Mouse (Mus musculus) frontal cortex, postnatal 10 days (tissue): ENCODE data around the gene Mrpl20.

Experiments
- DNase-seq, 2 experiments: peaks; one replicate each; pipeline ENCODE4 v3.0.0; 2022; ENCODE audit warnings: low spot score in 2 of 2, mixed read lengths in 1 of 2

Gene Mrpl20

DNA sequence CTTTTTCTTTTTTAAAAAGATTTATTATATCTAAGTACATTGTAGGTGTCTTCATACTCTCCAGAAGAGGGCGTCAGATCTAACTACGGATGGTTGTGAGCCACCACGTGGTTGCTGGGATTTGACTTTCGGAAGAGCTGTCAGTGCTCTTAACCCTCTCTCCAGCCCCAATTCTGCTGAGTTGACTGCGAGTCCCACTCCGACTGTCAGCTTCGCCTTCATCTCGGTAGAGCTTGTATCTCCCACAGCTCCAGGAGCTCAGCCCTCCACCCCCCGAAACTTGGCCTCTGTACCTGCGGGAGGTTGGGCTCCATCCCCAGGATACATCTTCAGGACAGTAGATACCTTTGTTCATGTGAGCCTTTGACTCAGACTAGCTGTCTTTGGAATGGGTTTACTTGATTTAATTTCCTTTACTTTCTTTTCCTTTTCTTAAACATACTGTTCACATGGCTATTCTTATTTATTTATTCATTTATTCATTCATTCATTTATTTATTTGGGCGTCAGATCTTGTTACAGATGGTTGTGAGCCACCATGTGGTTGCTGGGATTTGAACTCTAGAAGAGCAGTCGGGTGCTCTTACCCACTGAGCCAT, at the start of gene Mrpl20:
Gene Mrpl20 (plus strand): TSS at position 138 of the 599 bp plus-strand sequence.
- DNase-seq = no peak

DNA sequence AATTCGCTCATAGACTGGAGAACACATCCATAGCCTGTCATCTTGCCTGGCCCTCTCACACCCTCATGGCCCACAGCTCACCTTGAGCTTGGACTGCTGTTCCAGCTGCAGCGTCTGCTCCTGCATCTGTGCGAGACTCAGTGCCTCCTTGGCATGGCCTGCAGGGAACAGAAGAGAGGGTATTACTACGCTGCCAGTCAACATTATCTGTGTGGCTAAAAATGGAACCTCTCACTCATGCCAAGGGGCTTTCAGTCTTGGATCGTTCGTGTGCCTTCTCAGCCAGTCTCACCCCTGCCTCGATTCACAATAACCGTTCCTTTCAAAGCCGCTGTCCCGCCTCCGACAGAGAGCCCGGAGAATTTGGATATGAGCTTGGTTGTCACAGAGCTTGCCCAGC, 45.7 kb upstream of the Mrpl20 start:
- no peak for DNase-seq

GRCm38 (mm10) chr4:155759862-155760612, 42.6 kb upstream of the Mrpl20 start:
- DNase-seq = no peak

DNA sequence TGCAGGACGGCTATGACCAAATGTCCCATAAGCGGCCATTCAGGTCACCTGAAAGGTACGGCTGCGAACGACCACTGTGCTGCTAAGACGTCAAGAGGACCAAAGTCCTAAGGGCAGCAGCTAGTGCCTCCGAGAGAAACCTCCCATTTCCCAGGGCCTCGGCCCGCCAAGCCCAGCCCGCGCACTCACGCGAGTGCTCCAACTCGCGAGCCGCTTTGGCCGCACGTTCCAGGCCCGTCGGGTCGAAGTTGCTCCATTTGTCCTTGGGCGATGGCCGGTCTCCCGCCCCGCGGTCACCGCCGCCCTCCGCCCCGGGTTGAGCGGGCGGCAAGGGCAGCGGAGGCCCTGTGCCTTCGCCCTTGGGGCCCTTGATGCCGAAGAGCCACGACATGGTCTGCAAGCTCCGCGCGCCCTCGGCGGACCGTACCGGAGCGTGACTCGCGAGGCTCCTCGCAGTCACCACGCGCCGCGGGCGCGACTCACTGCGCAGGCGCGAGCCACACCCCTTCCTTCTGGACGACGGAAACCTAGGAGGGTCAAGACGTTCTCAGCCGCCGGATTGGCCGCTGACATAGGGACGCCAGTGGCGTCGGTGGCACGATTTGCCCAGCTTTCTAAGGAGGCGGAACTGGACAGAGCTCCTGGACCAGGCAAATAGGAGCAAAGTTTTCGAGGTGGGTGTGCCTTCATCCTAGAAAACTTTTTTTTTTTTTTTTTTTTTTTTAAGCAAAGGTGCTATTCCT, 41.9 kb upstream of the Mrpl20 start, which contains the start of gene Atad3a:
Gene Atad3a (minus strand): TSS at position 481 of the 743 bp plus-strand sequence.
- DNase-seq = peak; percentile 94 to 96

DNA sequence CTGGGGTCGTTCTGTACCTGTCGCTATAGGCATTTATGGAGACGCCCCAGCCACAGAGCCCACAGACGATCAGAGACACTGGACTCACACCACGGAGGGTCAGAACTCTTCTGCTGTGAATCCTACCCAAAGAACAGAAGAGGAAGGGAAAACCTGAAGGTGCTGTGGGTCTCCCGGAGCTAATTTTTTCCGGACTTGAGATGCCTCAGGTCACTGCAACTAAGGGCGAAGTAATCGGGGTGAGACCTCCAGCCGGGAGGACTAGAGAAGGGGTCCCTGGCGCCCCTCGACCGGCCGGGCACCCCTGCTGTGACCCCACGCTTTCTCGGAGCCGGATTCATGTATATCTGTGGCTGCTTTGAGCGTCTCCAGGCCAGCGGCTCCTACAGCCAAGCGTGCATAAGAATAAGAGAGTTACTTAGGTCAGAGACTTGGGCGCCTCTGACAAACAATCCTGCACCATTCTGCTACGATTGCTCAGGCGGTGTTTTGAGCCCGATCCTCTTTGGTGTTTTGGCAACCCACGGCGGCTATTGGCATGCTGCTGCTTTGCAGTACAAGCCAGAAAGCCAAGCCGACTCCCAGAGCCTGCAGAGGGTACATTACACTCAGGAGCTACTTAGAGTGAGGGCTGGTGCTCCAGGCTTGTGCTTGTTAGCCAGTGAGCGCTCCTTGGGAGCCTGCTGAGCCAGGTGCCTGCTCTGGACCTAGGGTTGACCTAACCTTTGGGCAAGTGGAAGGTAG, 41.1 kb upstream of the Mrpl20 start:
- DNase-seq = no peak

DNA sequence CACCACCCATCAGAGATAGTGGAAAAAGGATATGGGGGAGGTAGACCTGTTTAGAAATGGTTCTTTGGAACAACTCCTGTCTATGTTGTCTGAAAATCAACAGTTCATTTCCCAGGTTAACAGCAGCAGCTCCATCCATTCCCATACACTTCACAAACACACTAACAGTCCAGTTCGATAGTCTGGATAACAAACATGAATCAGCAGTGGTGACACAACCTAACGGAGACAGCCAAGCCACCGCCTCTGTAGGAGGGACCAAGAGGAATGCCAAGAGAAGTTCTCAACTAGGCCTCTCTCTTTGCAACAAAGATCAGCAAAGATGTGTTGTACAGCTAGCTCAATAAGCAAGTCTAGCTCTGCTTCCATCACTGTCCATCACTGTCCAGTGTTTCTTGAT, 40.3 kb upstream of the Mrpl20 start:
- no peak for DNase-seq

GRCm38 (mm10) chr4:155769496-155769879, 33.2 kb upstream of the Mrpl20 start:
- no peak for DNase-seq

DNA sequence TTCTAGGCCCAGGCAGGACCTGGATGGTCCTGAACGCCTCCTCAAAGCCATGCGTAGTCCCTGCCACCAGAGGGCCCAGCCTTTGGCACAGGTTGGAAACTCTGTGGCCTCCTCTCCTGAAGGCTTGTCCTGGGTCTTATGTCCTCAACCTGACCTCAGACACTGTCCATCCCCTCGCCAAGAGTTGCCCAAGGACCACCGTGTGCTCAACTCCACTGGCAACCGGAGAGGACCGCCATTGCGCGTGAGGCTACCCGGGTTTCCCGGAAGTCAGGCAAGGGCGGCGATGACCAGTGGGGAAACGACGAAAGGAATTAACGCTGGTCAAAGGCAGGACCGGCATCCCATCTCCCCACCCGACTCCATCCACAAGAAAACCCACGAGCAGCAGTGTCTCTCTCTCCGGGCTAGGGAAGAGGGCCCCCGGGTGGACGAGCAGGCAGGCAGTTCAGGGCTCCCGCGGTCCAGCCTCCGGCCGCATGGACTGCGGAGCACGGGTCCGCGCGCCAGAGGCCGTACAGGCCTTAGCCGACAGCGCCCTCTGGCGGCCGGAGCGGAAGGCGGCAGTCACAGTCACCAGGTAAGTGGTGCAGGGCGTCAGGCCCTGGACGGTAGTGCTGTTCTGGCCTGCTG, 32.7 kb upstream of the Mrpl20 start:
- DNase-seq = peak; percentile 63 to 85

GRCm38 (mm10) chr4:155770626-155771025, 32.1 kb upstream of the Mrpl20 start:
- DNase-seq = peak in 1 of 2 experiments; percentile 41

- peak in 1 of 2 experiments; percentile 4 for DNase-seq
Measured at GRCm38 (mm10) chr4:155771706-155772105, 31.0 kb upstream of the Mrpl20 start.

- no peak for DNase-seq
Measured at GRCm38 (mm10) chr4:155772786-155773185, 29.9 kb upstream of the Mrpl20 start.

DNA sequence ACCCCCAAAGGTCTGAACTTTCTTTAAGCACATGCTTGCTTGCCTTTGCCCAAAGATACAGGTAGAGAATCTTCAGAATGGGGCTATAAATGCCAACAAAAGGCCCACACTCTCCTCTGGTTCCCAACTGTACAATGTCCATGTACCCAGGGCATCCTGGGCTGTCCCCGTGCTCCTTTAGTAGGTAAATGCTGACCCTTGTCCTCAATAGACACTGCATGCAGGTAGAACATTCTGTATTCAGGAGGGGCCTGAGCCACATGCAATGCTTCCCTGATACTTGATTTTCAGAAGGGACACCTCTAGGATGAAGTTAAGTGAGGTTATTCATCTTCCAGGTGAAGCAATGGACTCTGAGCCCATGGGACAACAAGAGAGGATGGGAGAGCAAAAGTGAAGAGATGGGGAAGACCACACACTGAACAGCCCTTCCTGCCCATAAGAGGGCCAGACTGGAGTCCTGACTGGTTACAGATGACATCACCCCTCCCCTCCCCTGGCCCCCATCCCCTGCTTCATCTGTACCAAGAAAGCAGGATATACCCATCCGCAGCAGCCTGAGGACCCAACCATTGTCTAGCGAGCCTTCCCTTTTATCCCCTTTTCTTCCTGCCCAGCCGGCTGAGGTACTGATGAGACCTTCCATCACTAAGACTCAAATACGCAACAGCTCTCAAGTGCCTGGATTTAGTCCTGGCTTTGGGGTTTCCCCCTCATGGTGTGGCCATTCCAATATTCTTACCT, 29.2 kb upstream of the Mrpl20 start:
- no peak for DNase-seq

- DNase-seq = peak; percentile 82 to 84
Measured at GRCm38 (mm10) chr4:155774280-155774754, 28.4 kb upstream of the Mrpl20 start, which contains the start of gene Vwa1. Gene Vwa1, minus strand, starts transcription at chr4:155774698.

DNA sequence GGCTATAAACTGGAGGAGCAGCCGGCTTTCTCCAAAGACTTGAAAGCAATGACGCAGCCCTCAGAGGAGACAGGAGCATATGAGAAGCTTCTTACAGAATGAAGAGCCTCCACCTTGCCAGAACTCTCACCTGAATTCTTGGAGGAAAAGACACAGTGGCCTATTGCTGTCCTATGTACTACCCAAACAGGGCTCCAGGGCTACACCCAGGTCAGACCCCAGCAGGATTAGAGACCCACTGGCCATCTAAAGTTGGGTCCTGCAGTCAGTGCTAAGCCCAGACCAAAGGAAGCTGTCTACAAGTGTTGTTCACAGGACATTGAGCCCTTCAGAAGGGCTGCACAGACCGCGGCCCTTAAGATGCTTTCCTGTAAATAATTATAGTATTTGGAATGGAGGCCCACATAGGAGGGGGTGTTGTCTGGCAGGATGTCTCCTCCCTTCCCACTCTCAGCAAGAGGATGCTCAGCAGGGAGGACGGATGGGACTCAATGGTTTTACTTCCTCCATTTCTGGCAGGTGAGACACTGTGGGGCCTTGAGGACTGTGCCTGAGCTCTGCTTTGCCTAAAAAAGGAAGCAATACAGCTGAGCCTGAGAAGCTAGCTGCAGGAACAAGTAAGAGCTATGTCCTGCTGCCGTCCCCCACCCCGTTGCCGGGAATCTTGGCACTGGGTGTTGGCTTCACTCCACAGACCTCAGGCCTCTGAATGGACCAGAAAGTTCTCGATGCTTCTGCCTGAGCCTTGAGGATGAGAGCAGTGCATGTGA, 27.5 kb upstream of the Mrpl20 start:
- DNase-seq = peak in 1 of 2 experiments; percentile 77

GRCm38 (mm10) chr4:155775855-155776254, 26.8 kb upstream of the Mrpl20 start:
- DNase-seq = no peak

- DNase-seq = no peak
Measured at GRCm38 (mm10) chr4:155776704-155777335, 25.9 kb upstream of the Mrpl20 start.

DNA sequence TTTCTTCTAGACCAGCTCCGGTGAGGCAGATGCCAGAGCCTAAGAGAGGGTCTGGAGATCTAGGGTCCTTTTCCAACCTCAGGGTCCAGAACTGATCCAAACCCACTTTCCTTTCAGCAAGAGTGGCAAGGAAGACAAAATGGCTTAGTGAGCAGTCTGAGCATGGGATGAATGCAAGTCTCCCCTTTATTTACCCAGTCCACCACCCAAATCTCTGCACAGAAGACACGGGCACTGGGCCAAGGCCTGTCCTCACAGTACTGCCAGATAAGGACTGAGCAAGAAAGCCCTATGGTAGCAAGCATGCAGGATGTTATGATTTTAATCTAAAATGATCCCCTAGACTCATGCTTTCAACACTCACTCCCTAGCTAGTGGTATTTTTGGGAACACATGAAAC, 24.9 kb upstream of the Mrpl20 start:
- DNase-seq = no peak

DNA sequence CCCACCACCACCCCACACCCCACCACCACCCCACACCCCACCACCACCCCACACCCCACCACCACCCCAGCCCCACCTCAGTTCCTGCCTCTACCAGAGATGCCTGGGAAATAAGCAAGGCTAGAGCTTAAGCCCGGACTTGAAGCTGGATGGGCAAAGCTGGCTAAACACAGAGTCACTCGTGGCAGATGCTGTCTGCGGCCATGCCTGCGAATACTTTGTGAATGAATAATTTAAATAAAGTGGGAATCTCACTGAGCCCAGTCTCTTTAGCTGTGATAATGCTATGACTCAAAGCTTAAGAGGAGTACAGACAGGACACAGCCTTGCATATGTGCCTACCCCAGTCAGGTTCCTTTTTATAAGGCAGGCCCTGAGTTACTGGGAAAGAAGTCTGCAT, 23.2 kb upstream of the Mrpl20 start:
- no peak for DNase-seq

- no peak for DNase-seq
Measured at GRCm38 (mm10) chr4:155780895-155781294, 21.8 kb upstream of the Mrpl20 start.
